Mouse (Mus musculus) ES-E14 (cell line): Measurements from ENCODE around the gene Cd320. TPM values are rescaled to one million over a fixed set of nuclear protein-coding genes. Genes with fewer than 3 reads are reported as not detected.

Experiments used
- DNase-seq: peaks from one replicate; pipeline ENCODE4 v3.0.0-alpha.2; 2013; ENCODE audit warnings: low read depth, low spot score
- H3K27ac ChIP-seq: 2 replicates; pipeline ENCODE4 v1.5.1; 2012; ENCODE audit warnings: low read depth, mild to moderate bottlenecking, low read length, moderate library complexity, mixed read lengths; ENCODE audit not compliant: poor library complexity, insufficient read depth, severe bottlenecking
- H3K36me3 ChIP-seq: 2 replicates; pipeline ENCODE4 v1.6.1; 2012; ENCODE audit warnings: mild to moderate bottlenecking, low read length, moderate library complexity, mixed read lengths; ENCODE audit not compliant: control insufficient read depth, poor library complexity, insufficient read depth, severe bottlenecking
- H3K4me1 ChIP-seq, 2 experiments: fragments of 150-350 bp in 1 of 2; sonication (generic) in 1 of 2; 2 replicates each; pipeline ENCODE4 v1.6.1; 2012; ENCODE audit warnings: low read length in 2 of 2, mild to moderate bottlenecking in 1 of 2, mixed read lengths in 1 of 2; ENCODE audit not compliant: control insufficient read depth in 2 of 2, insufficient read depth in 2 of 2, poor library complexity in 1 of 2
- H3K4me3 ChIP-seq, 2 experiments: fragments of 150-350 bp in 1 of 2; sonication (generic) in 1 of 2; 2 replicates each; pipeline ENCODE4 v1.5.1; 2012; ENCODE audit warnings: low read length in 2 of 2, low read depth in 1 of 2, mild to moderate bottlenecking in 1 of 2, mixed read lengths in 1 of 2; ENCODE audit not compliant: insufficient read depth in 1 of 2, poor library complexity in 1 of 2, severe bottlenecking in 1 of 2
- H3K9ac ChIP-seq: 2 replicates; pipeline ENCODE4 v1.6.1; 2012; ENCODE audit warnings: low read depth, mild to moderate bottlenecking, low read length, mixed read lengths; ENCODE audit not compliant: poor library complexity, insufficient read depth, severe bottlenecking
- H3K9me3 ChIP-seq: fragments of 150-350 bp; sonication (generic); 2 replicates; pipeline ENCODE4 v1.6.1; 2012; ENCODE audit warnings: low read depth, mild to moderate bottlenecking, low read length; ENCODE audit not compliant: control insufficient read depth, insufficient read depth
- CHD2 ChIP-seq: IDR thresholded peaks from 2 replicates; pipeline ENCODE4 v1.6.1; 2014; ENCODE audit warnings: mild to moderate bottlenecking, low read depth, low read length, inconsistent platforms
- HCFC1 ChIP-seq: IDR thresholded peaks from 2 replicates; pipeline ENCODE4 v1.6.1; 2012; ENCODE audit warnings: low read length, inconsistent platforms, borderline replicate concordance; ENCODE audit not compliant: insufficient read depth
- MAFK ChIP-seq: IDR thresholded peaks from 2 replicates; pipeline ENCODE4 v1.6.1; 2014; ENCODE audit warnings: mild to moderate bottlenecking, low read depth, low read length, inconsistent platforms; ENCODE audit not compliant: insufficient read depth
- ZC3H11A ChIP-seq: IDR thresholded peaks from 2 replicates; pipeline ENCODE4 v1.6.1; 2012; ENCODE audit warnings: low read depth, mild to moderate bottlenecking, inconsistent platforms, low read length, borderline replicate concordance
- ZNF384 ChIP-seq: IDR thresholded peaks from 2 replicates; pipeline ENCODE4 v1.6.1; 2012; ENCODE audit warnings: low read depth, low read length, inconsistent platforms
- in situ Hi-C, 2 experiments: fragments of 600-800 bp; cut with MboI; formaldehyde crosslinking; loops; one replicate each; pipeline ENCODE4 v1.15.1; 2025; ENCODE audit warnings: low sequenced_read_pairs in 2 of 2, inconsistent platforms in 1 of 2; ENCODE audit not compliant: unreplicated experiment in 2 of 2
- total RNA-seq: library from RNA; depleted of rRNA; stranded (reverse); fragments of 300-350 nt; gene quantifications from 2 replicates; pipeline ENCODE4 v1.2.3, GENCODE M21; 2012

Cd320 gene
- total RNA-seq, 1 experiment: 131 TPM

- Histone ChIP-seq H3K9me3 (no peaks in the 10 kb centered on the region), H3K4me3 (peak within 1 kb of the TSS; percentile 83 to 96), H3K9ac (peak within 1 kb of the TSS; percentile 79), H3K36me3 (no peaks in the 10 kb centered on the region), H3K27ac (no peak within 1 kb of the TSS), H3K4me1 (peaks cover 11 to 23% of the 10 kb centered on the region in 2 experiments)
- TF ChIP-seq ZNF384: no peak
- no peak for TF ChIP-seq MAFK
- TF ChIP-seq ZC3H11A: no peak
- TF ChIP-seq CHD2: peak; percentile 95
- no peak for TF ChIP-seq HCFC1
- in situ Hi-C loops: no loop called here
- peak; percentile 99 for DNase-seq
These were observed 32.4 kb upstream of the Cd320 start, which contains the start of gene Kank3 for GRCm38 (mm10) chr17:33810334-33811141. TSS of gene Kank3 (plus strand) at chr17:33810519.

- TF ChIP-seq HCFC1 (no peak), ZNF384 (no peak), ZC3H11A (no peak)
- H3K9ac ChIP-seq: peak overlapping the region; percentile 79
- peaks cover 11 to 22% of the 10 kb centered on the region in 2 experiments for H3K4me1 ChIP-seq
- in situ Hi-C loops: no loop called here
- H3K9me3 ChIP-seq: no peaks in the 10 kb centered on the region
- no peak for DNase-seq
- no peak overlapping the region for H3K27ac ChIP-seq
- no peaks in the 10 kb centered on the region for H3K36me3 ChIP-seq
- H3K4me3 ChIP-seq: peak overlapping the region; percentile 83 to 96
These were observed 31.8 kb upstream of the Cd320 start for GRCm38 (mm10) chr17:33811142-33811516.

- TF ChIP-seq ZNF384: no peak
- TF ChIP-seq ZC3H11A: no peak
- TF ChIP-seq HCFC1: no peak
- TF ChIP-seq MAFK: no peak
- no peak for TF ChIP-seq CHD2
- in situ Hi-C loops: no loop called here
- Histone ChIP-seq H3K9me3 (no peaks in the 10 kb centered on the region), H3K4me1 (peaks cover 12 to 18% of the 10 kb centered on the region in 2 experiments), H3K36me3 (no peaks in the 10 kb centered on the region), H3K4me3 (no peak overlapping the region), H3K27ac (no peak overlapping the region), H3K9ac (no peak overlapping the region)
- no peak for DNase-seq
These were observed 30.4 kb upstream of the Cd320 start for GRCm38 (mm10) chr17:33812475-33812874.

- no peak for DNase-seq
- no peaks in the 10 kb centered on the region for H3K9me3 ChIP-seq
- no peak overlapping the region for H3K4me3 ChIP-seq
- H3K4me1 ChIP-seq: peaks cover 12 to 18% of the 10 kb centered on the region in 2 experiments
- H3K9ac ChIP-seq: no peak overlapping the region
- H3K27ac ChIP-seq: no peak overlapping the region
- no peaks in the 10 kb centered on the region for H3K36me3 ChIP-seq
- in situ Hi-C loops: no loop called here
- TF ChIP-seq ZNF384: no peak
- no peak for TF ChIP-seq HCFC1
- no peak for TF ChIP-seq MAFK
- no peak for TF ChIP-seq CHD2
- no peak for TF ChIP-seq ZC3H11A
These were observed 29.9 kb upstream of the Cd320 start for GRCm38 (mm10) chr17:33812990-33813389.

GRCm38 (mm10) chr17:33815399-33815798 is 27.5 kb upstream of the Cd320 start:
- Histone ChIP-seq H3K9me3 (no peaks in the 10 kb centered on the region), H3K36me3 (peaks cover 11% of the 10 kb centered on the region), H3K4me1 (peaks cover 12 to 22% of the 10 kb centered on the region in 2 experiments), H3K9ac (no peak overlapping the region), H3K4me3 (no peak overlapping the region), H3K27ac (no peak overlapping the region)
- DNase-seq: no peak
- in situ Hi-C loops: no loop called here
- TF ChIP-seq CHD2 (no peak), MAFK (no peak), HCFC1 (no peak)
